Mouse (Mus musculus) limb, embryonic 10.5 days (tissue): ENCODE results near the gene Chst12. TPM values are rescaled to one million over a fixed set of nuclear protein-coding genes. Genes with fewer than 3 reads are reported as not detected.
"Not testable (repeated sequence)": the region's sequence is repeated elsewhere in the genome, so short reads cannot be mapped to it uniquely, and the experiment has no call there.

Experiments
- DNase-seq: peaks from one replicate; pipeline ENCODE4 v3.0.0-alpha.2; 2017; ENCODE audit warnings: low spot score
- H3K27ac ChIP-seq: fragments of 300-500 bp; sonication (generic); 2 replicates; pipeline ENCODE4 v1.5.1; 2016; ENCODE audit warnings: mild to moderate bottlenecking
- H3K27me3 ChIP-seq: fragments of 300-500 bp; sonication (generic); 2 replicates; pipeline ENCODE4 v1.6.1; 2016; ENCODE audit warnings: low read depth, mild to moderate bottlenecking; ENCODE audit not compliant: poor library complexity, severe bottlenecking
- H3K36me3 ChIP-seq: fragments of 300-500 bp; sonication (generic); 2 replicates; pipeline ENCODE4 v1.6.1; 2016; ENCODE audit warnings: mild to moderate bottlenecking, moderate library complexity
- H3K4me1 ChIP-seq: fragments of 300-500 bp; sonication (generic); 2 replicates; pipeline ENCODE4 v1.6.1; 2016
- H3K4me3 ChIP-seq: fragments of 300-500 bp; sonication (generic); 2 replicates; pipeline ENCODE4 v1.5.1; 2016; ENCODE audit warnings: mild to moderate bottlenecking, moderate library complexity
- H3K9me3 ChIP-seq: fragments of 300-500 bp; sonication (generic); replicated peaks from 2 replicates; pipeline ENCODE4 v1.6.1; 2016; ENCODE audit warnings: mild to moderate bottlenecking
- WGBS: fragments of 180-500 bp; shearing (Covaris S2); methylation state at CpG from one replicate; pipeline ENCODE4 v1.1.7; 2016; 5-methylcytosine and 5-hydroxymethylcytosine counted together
- polyA plus RNA-seq: library from polyadenylated mRNA; unstranded; fragments of >200 nt; fragmentation: Nextera tagmentation; extraction: Ambion mirVana; gene quantifications from 2 replicates; pipeline ENCODE4 v1.2.1, GENCODE M21; 2016

Chst12 gene
- polyA plus RNA-seq, result 20.7 and 20.9 TPM in 2 replicates

DNA sequence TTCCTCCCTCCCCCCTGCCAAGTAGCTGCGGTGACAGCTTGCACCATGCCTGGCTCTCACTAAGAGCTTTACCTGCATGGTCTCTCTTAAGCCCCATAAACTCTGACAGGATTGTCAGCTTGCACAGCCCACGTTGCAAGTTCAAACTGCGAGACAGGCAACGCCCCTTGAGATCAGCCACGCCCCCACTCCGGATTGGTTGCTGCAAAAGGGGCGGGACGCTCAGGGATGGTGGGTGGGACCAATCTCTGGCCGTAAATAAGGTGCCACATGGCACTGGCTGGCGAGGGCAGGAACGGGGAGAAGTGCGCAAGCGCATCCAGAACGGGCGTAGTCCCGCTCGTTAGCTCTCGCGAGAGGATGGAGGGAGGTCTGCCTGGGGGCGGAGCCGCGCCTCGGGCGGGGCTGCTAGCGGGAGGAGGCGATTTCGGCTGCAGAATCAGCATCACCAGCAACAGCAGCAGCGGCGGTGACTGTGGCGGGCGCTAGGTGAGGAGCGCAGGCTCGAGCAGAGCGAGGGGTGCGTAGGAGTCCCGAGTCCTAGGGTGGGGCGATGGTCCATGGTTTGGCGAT lies at the start of gene Chst12:
Gene Chst12, plus strand, starts transcription at position 343 of the 573 bp plus-strand sequence.
- Histone ChIP-seq H3K27me3 (no peaks in the 10 kb centered on the region), H3K4me3 (peak within 1 kb of the TSS; percentile 64), H3K4me1 (peaks cover 77% of the 10 kb centered on the region), H3K27ac (peak within 1 kb of the TSS; percentile 87), H3K36me3 (no peaks in the 10 kb centered on the region), H3K9me3 (no peaks in the 10 kb centered on the region)
- DNase-seq, result peak; percentile 99
- WGBS, result under 1% methylated on average over 37 of the region's 38 CpGs

GRCm38 (mm10) chr5:140461476-140461875 lies 43.9 kb upstream of the Chst12 start:
- 92% methylated on average over 3 of the region's 3 CpGs for WGBS
- Histone ChIP-seq H3K27me3 (no peaks in the 10 kb centered on the region), H3K9me3 (no peaks in the 10 kb centered on the region), H3K4me1 (no peaks in the 10 kb centered on the region), H3K4me3 (no peak overlapping the region), H3K27ac (no peak overlapping the region), H3K36me3 (no peaks in the 10 kb centered on the region)
- no peak for DNase-seq

- H3K27me3 ChIP-seq, H3K9me3 ChIP-seq, H3K4me1 ChIP-seq, H3K36me3 ChIP-seq, DNase-seq, H3K4me3 ChIP-seq, H3K27ac ChIP-seq: not testable (repeated sequence)
- WGBS, result 90% methylated on average over 2 of the region's 2 CpGs
These were observed 42.2 kb upstream of the Chst12 start for GRCm38 (mm10) chr5:140463151-140463550.

- 73% methylated on average over 2 of the region's 2 CpGs for WGBS
- Histone ChIP-seq H3K36me3 (no peaks in the 10 kb centered on the region), H3K9me3 (no peaks in the 10 kb centered on the region), H3K4me1 (no peaks in the 10 kb centered on the region), H3K4me3 (no peak overlapping the region), H3K27ac (no peak overlapping the region), H3K27me3 (no peaks in the 10 kb centered on the region)
- DNase-seq, result no peak
These were observed 40.4 kb upstream of the Chst12 start for GRCm38 (mm10) chr5:140464943-140465342.

- Histone ChIP-seq H3K9me3 (no peaks in the 10 kb centered on the region), H3K36me3 (no peaks in the 10 kb centered on the region), H3K27me3 (no peaks in the 10 kb centered on the region), H3K4me1 (0 out of 2 replicates have a peak, but pooled peaks cover 3% of the 10 kb centered on the region), H3K4me3 (no peak overlapping the region), H3K27ac (no peak overlapping the region)
- 74% methylated on average over 3 of the region's 3 CpGs for WGBS
- DNase-seq, result no peak
These were observed 33.0 kb upstream of the Chst12 start for GRCm38 (mm10) chr5:140472336-140472735.

DNA sequence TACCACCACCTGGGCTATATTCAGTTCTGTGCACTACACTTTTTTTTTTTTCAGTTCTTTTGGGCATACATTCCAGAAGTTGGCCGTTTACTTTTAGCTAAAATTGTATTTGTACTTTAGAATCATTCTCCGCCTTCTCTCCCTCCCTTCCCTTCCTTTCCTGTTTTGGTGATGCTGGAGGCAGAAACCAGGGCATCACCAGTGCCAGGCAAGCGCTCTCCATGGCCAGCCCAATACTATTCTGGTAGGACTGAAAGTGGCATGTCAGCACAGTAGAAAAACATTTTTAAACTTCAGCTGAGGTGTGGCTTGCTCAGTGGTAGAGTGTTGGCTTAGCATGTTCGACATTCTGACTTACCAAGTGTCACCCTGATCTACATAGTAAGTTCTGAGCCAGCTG lies 23.9 kb upstream of the Chst12 start:
- no peaks in the 10 kb centered on the region for H3K36me3 ChIP-seq
- H3K4me3 ChIP-seq, result no peak overlapping the region
- DNase-seq, result no peak
- H3K4me1 ChIP-seq, result 0 out of 2 replicates have a peak, but pooled peaks cover 7% of the 10 kb centered on the region
- no peaks in the 10 kb centered on the region for H3K9me3 ChIP-seq
- no peaks in the 10 kb centered on the region for H3K27me3 ChIP-seq
- H3K27ac ChIP-seq, result no peak overlapping the region
- 80% methylated on average over 4 of the region's 4 CpGs for WGBS

DNA sequence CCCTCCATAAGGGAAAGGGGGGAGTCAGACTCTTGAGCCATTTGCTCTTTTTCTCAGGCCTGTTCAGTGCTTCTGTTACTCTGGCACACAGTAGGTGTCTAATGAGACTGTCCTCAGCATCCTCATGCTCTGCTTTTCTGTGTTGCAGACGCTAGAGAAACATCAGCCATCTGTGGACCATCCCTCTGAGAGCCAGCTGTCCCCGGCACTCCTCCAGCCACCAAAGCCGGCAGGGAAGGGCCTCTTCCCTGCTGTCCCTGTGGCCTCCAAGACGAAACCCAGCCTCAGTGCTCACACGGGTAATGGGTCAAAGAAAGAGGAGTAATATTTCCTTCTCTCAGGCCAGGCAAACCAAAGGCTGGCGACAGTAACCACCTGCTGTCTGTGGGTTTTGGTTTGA lies 14.2 kb upstream of the Chst12 start:
- no peaks in the 10 kb centered on the region for H3K9me3 ChIP-seq
- H3K27me3 ChIP-seq, result peaks cover 28% of the 10 kb centered on the region
- no peak for DNase-seq
- H3K27ac ChIP-seq, result no peak overlapping the region
- 50% methylated on average over 6 of the region's 6 CpGs for WGBS
- H3K4me3 ChIP-seq, result no peak overlapping the region
- H3K36me3 ChIP-seq, result no peaks in the 10 kb centered on the region
- peaks cover 8% of the 10 kb centered on the region for H3K4me1 ChIP-seq

DNA sequence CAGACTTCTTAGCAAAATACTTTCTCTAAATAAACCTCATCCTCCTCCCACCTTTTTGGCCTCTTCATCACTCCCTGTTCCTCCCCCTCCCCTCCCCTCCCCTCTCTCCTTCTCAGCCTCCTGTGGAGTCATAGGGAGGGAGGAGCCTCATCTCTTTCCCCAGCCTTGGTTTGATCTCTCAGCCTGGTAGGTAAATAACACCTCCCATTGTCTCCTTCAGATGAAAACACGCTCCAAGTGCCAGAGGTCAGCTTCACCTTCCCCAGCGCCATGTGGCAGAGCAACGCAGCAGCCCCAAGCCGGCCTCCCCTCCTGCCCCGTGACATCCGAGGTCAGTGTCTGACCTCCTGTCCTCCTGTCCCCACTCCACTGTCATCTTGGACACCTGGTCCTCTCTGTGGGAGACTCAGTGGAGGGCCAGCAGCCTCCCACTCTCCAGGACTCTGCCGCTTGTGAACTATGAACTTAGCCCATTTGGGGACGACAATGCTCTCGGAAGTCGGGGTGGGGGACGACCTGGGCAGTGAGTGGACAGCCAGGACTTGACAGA lies 12.6 kb upstream of the Chst12 start:
- Histone ChIP-seq H3K4me1 (peaks cover 8% of the 10 kb centered on the region), H3K36me3 (no peaks in the 10 kb centered on the region), H3K27ac (no peak overlapping the region), H3K4me3 (no peak overlapping the region), H3K27me3 (peaks cover 15% of the 10 kb centered on the region), H3K9me3 (no peaks in the 10 kb centered on the region)
- no peak for DNase-seq
- 20% methylated on average over 11 of the region's 11 CpGs for WGBS

- peaks cover 19% of the 10 kb centered on the region for H3K4me1 ChIP-seq
- no peak for DNase-seq
- no peaks in the 10 kb centered on the region for H3K27me3 ChIP-seq
- no peak overlapping the region for H3K27ac ChIP-seq
- H3K36me3 ChIP-seq, result no peaks in the 10 kb centered on the region
- H3K4me3 ChIP-seq, result no peak overlapping the region
- 91% methylated on average over 6 of the region's 6 CpGs for WGBS
- H3K9me3 ChIP-seq, result no peaks in the 10 kb centered on the region
These were observed 7.2 kb upstream of the Chst12 start for GRCm38 (mm10) chr5:140498176-140498575.

DNA sequence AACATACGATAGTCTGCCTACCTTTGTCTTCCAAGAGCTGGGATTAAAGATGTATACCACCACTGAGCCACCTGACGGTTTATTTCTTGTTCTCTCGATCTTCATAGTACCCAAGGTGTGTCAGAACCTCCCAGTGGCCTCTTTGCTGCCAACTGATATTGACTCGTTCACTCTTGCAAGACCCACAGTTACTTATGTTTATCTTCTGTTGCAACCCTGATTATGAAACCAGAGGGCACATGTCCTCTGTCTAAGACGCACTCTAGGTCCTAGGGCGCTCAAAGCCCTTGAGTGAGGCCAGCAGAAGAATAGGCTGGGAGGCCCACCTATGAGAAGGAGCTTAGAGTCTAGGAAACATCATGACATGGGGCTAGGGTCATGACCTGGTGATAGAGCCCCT lies 4.6 kb upstream of the Chst12 start:
- DNase-seq, result no peak
- Histone ChIP-seq H3K4me3 (no peak overlapping the region), H3K9me3 (no peaks in the 10 kb centered on the region), H3K4me1 (peaks cover 31% of the 10 kb centered on the region), H3K27me3 (no peaks in the 10 kb centered on the region), H3K36me3 (no peaks in the 10 kb centered on the region), H3K27ac (no peak overlapping the region; the same call in 1 of the 2 replicates)
- WGBS, result 89% methylated on average over 6 of the region's 6 CpGs

GRCm38 (mm10) chr5:140501982-140502836 lies 3.1 kb upstream of the Chst12 start:
- Histone ChIP-seq H3K4me1 (peaks cover 46% of the 10 kb centered on the region), H3K27ac (peak overlapping the region; percentile 82), H3K9me3 (no peaks in the 10 kb centered on the region), H3K4me3 (peak overlapping the region; percentile 40), H3K27me3 (no peaks in the 10 kb centered on the region), H3K36me3 (no peaks in the 10 kb centered on the region)
- DNase-seq, result peak; percentile 60
- 21% methylated on average over 14 of the region's 14 CpGs for WGBS

GRCm38 (mm10) chr5:140502925-140503324 lies 2.4 kb upstream of the Chst12 start:
- Histone ChIP-seq H3K4me3 (peak overlapping the region; percentile 40), H3K4me1 (peaks cover 53% of the 10 kb centered on the region), H3K27ac (peak overlapping the region; percentile 82)
- H3K36me3 ChIP-seq, H3K27me3 ChIP-seq, H3K9me3 ChIP-seq: not testable (repeated sequence)
- DNase-seq, result peak; percentile 71
- WGBS, result under 1% methylated on average over 12 of the region's 12 CpGs
